Mouse (Mus musculus) left cerebral cortex, adult 6 months (tissue): Measurements from ENCODE around the gene Sycp2. TPM values are rescaled to one million over a fixed set of nuclear protein-coding genes. Genes with fewer than 3 reads are reported as not detected.

Experiments used
- long read RNA-seq, 2 experiments: library from polyadenylated mRNA; unstranded; transcript quantifications; one replicate each; pipeline ENCODE4 v2.0.0; 2019 to 2020
- polyA plus RNA-seq: library from polyadenylated mRNA; unstranded; fragments of <200 nt; fragmentation: Nextera tagmentation; gene quantifications from 2 replicates; pipeline ENCODE4 v1.2.3, GENCODE M21; 2021

Gene Sycp2
- polyA plus RNA-seq: 0.05 and 0.07 TPM in 2 replicates
- long read RNA-seq, experiment 1, partial matches to known transcripts: 0 of 5 reads
- long read RNA-seq, experiment 1, other reads (novel, unspliced or antisense): 5 of 5 reads
- long read RNA-seq, experiment 2: 0 reads

DNA sequence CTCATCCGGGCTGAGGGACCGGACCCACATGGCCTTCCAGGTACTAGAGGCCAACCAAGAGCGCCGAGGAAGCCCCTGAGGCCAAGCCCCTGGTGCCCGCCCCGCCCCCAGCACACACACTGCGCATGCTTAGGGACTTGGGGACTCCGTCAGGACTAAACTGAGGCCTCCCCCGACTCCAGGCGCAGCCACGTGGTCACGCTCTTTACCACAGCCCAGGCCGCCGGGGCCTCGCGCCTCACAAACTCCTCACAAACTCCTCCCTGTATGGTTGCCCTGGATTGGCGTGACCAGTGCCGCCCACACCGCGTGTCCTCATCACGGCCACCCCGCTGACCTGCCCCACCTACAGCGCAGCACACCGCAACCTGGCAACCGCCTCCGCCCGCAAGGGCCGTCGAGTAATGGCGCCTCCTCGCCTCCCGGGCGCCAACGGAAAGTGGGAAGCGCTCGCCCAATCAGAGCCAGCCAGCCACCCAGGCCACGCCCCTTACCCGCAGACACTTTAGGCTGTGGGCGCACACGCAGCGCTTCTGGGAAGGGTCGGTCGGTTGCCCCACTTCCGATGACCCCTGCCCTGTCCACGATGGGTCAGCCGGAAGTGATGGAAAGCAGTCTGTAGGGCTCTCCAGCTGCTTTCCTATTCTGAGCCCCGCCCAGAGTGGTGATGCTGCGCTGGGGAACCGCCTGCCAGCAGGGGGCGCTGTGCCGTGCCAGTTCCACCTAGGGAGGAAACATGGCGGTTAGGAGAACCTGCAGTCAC lies at the start of gene Sycp2:
Sycp2 (minus strand) TSS at position 633 of the 763 bp plus-strand sequence.

DNA sequence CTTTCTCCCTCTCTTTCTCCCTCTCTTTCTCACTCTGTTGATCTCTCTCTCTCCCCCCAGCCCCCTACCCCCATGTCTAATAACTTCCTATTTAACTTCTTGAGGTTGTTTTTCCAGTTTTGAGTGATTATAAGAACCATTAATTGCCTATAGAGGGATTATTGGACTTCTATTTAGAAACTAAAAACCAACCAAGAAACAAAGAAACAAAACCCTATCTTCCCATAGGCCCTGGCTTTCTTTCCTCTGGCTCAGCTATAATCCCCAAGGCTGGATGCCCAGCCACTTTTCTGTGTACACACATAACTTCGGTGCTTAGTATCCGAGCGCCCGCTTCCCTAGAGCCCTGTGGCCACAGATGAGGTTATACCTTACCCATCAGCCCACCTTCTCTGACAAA lies 22.7 kb upstream of the Sycp2 start, which contains the start of gene Cdh26:
Cdh26 (plus strand) TSS at position 301 of the 400 bp plus-strand sequence.

DNA sequence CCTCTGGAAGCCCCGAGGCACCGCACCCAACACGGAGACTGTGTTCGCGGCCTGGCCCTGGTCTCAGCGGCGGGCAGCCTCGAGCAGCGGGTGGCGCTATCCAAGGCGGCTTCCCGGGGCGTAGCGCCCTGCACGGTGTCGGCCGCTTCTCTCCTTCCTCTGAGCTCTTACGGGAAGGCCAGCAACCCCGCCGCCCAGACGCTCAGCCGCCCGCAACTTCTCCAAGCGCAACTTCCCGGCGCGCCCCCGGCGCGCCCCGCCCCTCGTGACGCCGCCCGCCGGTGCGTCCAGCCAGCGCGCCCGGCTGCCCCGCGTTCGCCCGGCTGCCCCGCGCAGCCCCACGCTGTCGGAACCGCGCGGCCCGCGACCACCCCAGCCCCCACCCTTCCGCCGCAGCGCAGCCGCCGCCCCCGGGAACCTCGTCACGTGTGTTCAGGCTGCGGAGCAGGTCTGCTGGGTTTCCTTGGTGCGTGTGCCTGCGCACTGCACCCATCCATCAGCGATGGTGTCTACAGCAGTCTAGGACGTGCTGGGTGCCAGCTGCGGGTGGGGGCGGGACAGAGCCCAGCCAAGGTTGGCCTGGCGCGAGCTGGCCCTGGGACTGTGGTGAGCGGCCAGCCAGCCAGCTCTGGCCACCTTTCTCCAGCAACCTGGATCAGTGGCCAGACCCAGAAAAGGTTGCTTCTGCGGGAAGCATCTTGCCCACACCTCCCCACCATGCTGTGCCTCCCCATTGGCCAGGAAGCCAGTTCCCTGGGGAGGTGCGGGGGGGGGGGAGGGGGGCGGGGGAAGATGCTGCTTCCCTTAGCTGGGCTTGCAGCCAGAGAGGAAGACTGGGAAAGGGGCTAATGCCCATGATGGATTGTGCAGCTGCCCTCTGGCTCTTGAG lies 7.0 kb upstream of the Sycp2 start, which contains the start of the genes Ppp1r3d and Fam217b:
Ppp1r3d (minus strand) TSS at position 212 of the 889 bp plus-strand sequence.
Fam217b (plus strand) TSS at position 264 of the 889 bp plus-strand sequence.

Other genes with a start within 250 kb of the Sycp2 start
- gene Ppp1r3d, start 6.8 kb upstream of the Sycp2 start, polyA plus RNA-seq: 3.4 and 5.1 TPM in 2 replicates
- gene Fam217b, start 6.8 kb upstream of the Sycp2 start, polyA plus RNA-seq: 10.5 and 33.6 TPM in 2 replicates
- gene Cdh26, start 22.8 kb upstream of the Sycp2 start, polyA plus RNA-seq: 0.05 and 0.17 TPM in 2 replicates